Mouse (Mus musculus) stomach, embryonic 15.5 days (tissue): ENCODE data around the gene Ccdc3. TPM values are rescaled to one million over a fixed set of nuclear protein-coding genes. Genes with fewer than 3 reads are reported as not detected.

Experiments
- ATAC-seq: fragments of 200-750 bp; cut with Nextera tagmentation; 2 replicates; pipeline ENCODE4 v1.8.0; 2017; ENCODE audit warnings: low read depth, moderate number of reproducible peaks, moderate TSS enrichment; ENCODE audit not compliant: insufficient read depth, low FRiP score
- H3K27ac ChIP-seq: fragments of 300-500 bp; sonication (generic); 2 replicates; pipeline ENCODE4 v1.5.1; 2015; ENCODE audit warnings: mild to moderate bottlenecking, inconsistent platforms
- H3K27me3 ChIP-seq: fragments of 300-500 bp; sonication (generic); replicated peaks from 2 replicates; pipeline ENCODE4 v1.6.1; 2015; ENCODE audit warnings: inconsistent platforms
- H3K36me3 ChIP-seq: fragments of 300-500 bp; sonication (generic); 2 replicates; pipeline ENCODE4 v1.6.1; 2015; ENCODE audit warnings: inconsistent platforms
- H3K4me1 ChIP-seq: fragments of 300-500 bp; sonication (generic); 2 replicates; pipeline ENCODE4 v1.6.1; 2015; ENCODE audit warnings: inconsistent platforms
- H3K4me2 ChIP-seq: fragments of 300-500 bp; sonication (generic); 2 replicates; pipeline ENCODE4 v1.6.1; 2015; ENCODE audit warnings: mild to moderate bottlenecking, inconsistent platforms
- H3K4me3 ChIP-seq: fragments of 300-500 bp; sonication (generic); replicated peaks from 2 replicates; pipeline ENCODE4 v1.5.1; 2015; ENCODE audit warnings: inconsistent platforms
- H3K9ac ChIP-seq: fragments of 300-500 bp; sonication (generic); 2 replicates; pipeline ENCODE4 v1.6.1; 2015; ENCODE audit warnings: inconsistent platforms
- H3K9me3 ChIP-seq: fragments of 300-500 bp; sonication (generic); 2 replicates; pipeline ENCODE4 v1.6.1; 2016; ENCODE audit warnings: inconsistent platforms
- WGBS: fragments of 180-500 bp; shearing (Covaris S2); methylation state at CpG from one replicate; pipeline ENCODE4 v1.1.7; 2015; 5-methylcytosine and 5-hydroxymethylcytosine counted together
- polyA plus RNA-seq: library from polyadenylated mRNA; unstranded; fragments of >200 nt; fragmentation: Nextera tagmentation; extraction: Ambion mirVana; gene quantifications from 2 replicates; pipeline ENCODE4 v1.2.1, GENCODE M21; 2015

Gene Ccdc3
- polyA plus RNA-seq, 1 experiment from 2014 or later = 18.0 TPM

DNA sequence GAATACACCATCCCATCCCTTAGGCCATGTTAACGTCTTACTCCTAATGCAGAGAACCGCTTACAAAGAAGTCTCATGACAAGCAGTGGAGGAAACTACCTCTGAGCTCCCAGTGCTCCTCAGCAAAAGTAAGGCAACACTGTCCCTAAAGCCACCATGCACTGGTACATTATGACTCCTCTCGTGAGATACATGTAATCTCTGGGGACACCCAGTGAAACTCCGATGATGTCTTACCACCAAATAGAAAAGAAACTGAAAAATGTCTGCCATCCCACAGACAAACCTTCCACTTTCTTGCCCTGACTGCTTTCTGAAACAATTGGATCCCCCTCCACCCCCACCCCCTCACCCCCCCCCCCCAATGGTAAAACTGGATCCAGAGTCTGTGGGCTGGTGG is 54.6 kb downstream of the Ccdc3 start:
- no peaks in the 10 kb centered on the region for H3K27me3 ChIP-seq
- no peak for ATAC-seq
- H3K27ac ChIP-seq = no peak overlapping the region
- no peak overlapping the region for H3K9ac ChIP-seq
- H3K4me3 ChIP-seq = no peak overlapping the region
- no peak overlapping the region for H3K4me2 ChIP-seq
- no peaks in the 10 kb centered on the region for H3K36me3 ChIP-seq
- H3K9me3 ChIP-seq = no peaks in the 10 kb centered on the region
- WGBS = 89% methylated on average over 4 of the region's 4 CpGs
- H3K4me1 ChIP-seq = no peaks in the 10 kb centered on the region

DNA sequence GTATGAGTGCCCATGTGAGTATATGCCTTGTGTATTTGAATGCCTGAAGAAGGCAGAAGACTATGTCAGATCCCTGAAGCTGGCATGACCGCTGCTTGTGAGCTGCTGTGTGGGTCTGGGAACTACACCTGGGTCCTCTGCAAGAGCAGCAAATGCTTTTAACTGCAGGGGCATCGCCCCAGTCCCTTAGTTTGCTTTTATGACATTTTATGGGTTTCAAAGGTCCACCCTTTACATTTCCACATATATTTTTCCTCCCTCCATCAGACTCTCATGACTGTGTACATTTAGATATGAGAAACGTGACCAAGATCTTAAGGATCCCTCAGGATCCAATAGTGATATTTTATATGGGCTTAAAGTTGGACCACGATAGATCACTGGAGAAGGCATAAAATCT is 55.5 kb downstream of the Ccdc3 start:
- Histone ChIP-seq H3K9ac (no peak overlapping the region), H3K4me1 (no peaks in the 10 kb centered on the region), H3K4me2 (no peak overlapping the region), H3K4me3 (no peak overlapping the region), H3K36me3 (no peaks in the 10 kb centered on the region), H3K27ac (no peak overlapping the region), H3K27me3 (no peaks in the 10 kb centered on the region), H3K9me3 (no peaks in the 10 kb centered on the region)
- 70% methylated on average over 4 of the region's 4 CpGs for WGBS
- ATAC-seq = no peak

DNA sequence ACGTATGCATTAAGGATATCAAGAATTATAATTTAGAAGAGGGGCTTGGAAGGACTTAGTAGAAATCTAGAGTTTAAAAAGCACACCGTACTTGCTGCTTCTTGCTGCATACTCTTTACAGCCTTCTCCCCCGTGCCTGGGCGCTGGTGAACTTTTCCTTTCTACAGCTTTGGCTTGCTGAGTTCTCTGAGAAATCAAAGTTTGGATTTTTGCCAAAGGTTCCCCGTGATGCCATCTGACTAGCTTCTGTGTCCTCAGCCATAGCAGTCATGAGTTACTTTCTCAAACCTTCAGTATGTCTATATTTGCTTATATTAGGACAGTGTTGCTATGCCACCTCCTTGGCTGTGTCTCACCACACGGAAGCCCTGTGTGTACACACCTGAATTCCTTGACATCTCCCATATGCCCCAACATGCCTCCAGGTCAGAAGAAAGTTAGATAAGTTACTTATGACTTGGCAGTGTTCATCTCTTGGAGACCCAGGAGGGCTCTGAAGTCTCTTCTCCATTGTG is 57.2 kb downstream of the Ccdc3 start:
- H3K4me1 ChIP-seq = no peaks in the 10 kb centered on the region
- no peak overlapping the region for H3K27ac ChIP-seq
- ATAC-seq = peak; percentile 50; the same call in 1 of the 2 replicates
- H3K9me3 ChIP-seq = no peaks in the 10 kb centered on the region
- H3K9ac ChIP-seq = no peak overlapping the region
- no peaks in the 10 kb centered on the region for H3K27me3 ChIP-seq
- WGBS = 59% methylated on average over 6 of the region's 6 CpGs
- H3K36me3 ChIP-seq = no peaks in the 10 kb centered on the region
- no peak overlapping the region for H3K4me3 ChIP-seq
- no peak overlapping the region for H3K4me2 ChIP-seq

DNA sequence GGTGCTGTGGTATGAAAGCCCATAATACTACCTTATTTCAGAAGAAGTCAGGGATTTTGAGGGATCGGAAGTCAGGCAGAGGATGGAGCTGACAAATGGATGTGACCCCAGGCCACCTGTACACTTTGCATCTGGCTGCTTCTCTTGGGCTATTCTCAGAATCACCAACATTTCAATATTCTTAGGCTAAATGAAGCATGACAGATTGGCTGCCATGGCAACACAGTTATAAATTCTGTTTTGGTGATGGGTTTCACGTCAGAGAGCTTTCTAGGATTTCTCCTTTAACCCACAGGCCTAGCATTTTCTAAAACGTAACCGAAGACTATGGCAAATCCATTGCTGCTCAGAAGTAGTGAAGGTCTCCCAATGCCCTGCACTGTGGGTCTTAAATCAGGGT is 59.9 kb downstream of the Ccdc3 start:
- H3K4me2 ChIP-seq = no peak overlapping the region
- H3K4me1 ChIP-seq = no peaks in the 10 kb centered on the region
- H3K27ac ChIP-seq = no peak overlapping the region
- H3K9ac ChIP-seq = no peak overlapping the region
- H3K27me3 ChIP-seq = no peaks in the 10 kb centered on the region
- no peak overlapping the region for H3K4me3 ChIP-seq
- no peak for ATAC-seq
- H3K9me3 ChIP-seq = no peaks in the 10 kb centered on the region
- H3K36me3 ChIP-seq = no peaks in the 10 kb centered on the region
- 84% methylated on average over 4 of the region's 4 CpGs for WGBS

DNA sequence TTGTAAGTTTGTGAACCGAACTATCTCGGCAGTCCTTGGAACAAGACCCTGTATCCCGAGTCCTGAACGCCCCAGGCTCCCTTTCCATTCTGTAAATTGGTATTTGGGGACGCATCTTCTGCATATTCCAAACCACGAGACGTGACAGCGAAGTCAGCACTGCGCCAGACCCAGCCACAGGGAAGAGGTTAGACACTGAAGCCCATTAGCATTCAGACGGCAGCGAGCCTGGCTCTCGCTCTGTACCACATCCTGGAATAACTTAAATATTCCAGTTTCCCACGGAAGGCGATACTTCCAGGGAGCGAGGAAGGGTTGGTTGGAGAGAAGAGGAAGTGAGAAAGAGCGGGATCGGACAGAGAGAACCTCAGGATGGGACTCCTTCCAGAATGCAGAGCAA is 61.7 kb downstream of the Ccdc3 start:
- Histone ChIP-seq H3K9me3 (no peaks in the 10 kb centered on the region), H3K36me3 (no peaks in the 10 kb centered on the region), H3K27ac (no peak overlapping the region), H3K27me3 (no peaks in the 10 kb centered on the region), H3K4me2 (no peak overlapping the region), H3K9ac (no peak overlapping the region), H3K4me3 (no peak overlapping the region), H3K4me1 (no peaks in the 10 kb centered on the region)
- ATAC-seq = no peak
- 82% methylated on average over 17 of the region's 17 CpGs for WGBS

DNA sequence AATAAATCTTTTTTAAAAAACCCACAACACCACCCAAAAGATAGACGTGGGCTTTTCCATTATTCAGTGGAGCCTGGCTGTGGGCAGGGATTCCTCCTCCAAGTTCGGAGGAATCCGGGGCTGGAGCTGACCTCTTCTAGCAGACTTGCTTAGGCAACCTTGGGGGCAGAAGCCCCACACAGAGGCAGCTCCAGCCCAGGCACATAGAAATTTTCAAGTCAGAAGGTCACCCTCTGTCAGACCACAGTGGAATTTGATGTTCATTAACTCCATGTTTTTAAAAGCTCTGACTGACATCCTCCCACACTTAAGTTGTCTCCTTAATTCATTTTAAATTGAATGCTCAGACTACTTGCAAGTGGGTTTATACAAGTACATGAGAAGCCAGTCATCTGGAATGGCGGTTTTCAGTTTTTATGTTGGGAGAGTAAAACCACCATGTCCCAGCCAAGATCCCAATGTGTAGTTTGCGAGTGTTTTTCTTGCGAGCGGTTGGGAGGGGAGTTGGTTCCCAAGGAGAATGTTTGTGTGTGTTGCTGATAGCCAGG is 63.3 kb downstream of the Ccdc3 start:
- no peaks in the 10 kb centered on the region for H3K9me3 ChIP-seq
- ATAC-seq = no peak
- no peaks in the 10 kb centered on the region for H3K36me3 ChIP-seq
- 68% methylated on average over 7 of the region's 7 CpGs for WGBS
- no peak overlapping the region for H3K27ac ChIP-seq
- H3K4me3 ChIP-seq = no peak overlapping the region
- H3K4me1 ChIP-seq = no peaks in the 10 kb centered on the region
- no peak overlapping the region for H3K4me2 ChIP-seq
- no peaks in the 10 kb centered on the region for H3K27me3 ChIP-seq
- H3K9ac ChIP-seq = no peak overlapping the region

DNA sequence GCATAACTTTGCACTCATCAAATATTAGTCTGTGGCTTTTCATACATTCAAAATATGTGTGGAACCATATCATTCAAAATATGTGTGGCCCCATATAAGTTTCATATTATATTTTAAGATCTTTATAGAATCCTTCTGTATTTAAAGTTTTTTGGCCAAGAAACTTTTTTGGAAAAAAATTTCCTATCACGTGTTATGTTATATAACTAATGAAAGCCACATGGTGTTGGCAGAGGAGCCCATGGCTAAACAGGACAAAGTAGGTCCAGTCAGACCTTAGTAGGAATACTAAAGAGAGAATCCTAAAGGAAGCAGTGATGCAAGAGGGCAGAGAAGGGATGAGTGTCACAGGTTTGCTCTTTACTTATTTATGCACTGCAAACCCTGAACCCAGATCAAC is 65.6 kb downstream of the Ccdc3 start:
- H3K4me2 ChIP-seq = no peak overlapping the region
- H3K4me1 ChIP-seq = no peaks in the 10 kb centered on the region
- H3K9ac ChIP-seq = no peak overlapping the region
- no peaks in the 10 kb centered on the region for H3K36me3 ChIP-seq
- no peaks in the 10 kb centered on the region for H3K9me3 ChIP-seq
- 78% methylated on average over 1 of the region's 1 CpGs for WGBS
- no peaks in the 10 kb centered on the region for H3K27me3 ChIP-seq
- no peak for ATAC-seq
- no peak overlapping the region for H3K4me3 ChIP-seq
- H3K27ac ChIP-seq = no peak overlapping the region

DNA sequence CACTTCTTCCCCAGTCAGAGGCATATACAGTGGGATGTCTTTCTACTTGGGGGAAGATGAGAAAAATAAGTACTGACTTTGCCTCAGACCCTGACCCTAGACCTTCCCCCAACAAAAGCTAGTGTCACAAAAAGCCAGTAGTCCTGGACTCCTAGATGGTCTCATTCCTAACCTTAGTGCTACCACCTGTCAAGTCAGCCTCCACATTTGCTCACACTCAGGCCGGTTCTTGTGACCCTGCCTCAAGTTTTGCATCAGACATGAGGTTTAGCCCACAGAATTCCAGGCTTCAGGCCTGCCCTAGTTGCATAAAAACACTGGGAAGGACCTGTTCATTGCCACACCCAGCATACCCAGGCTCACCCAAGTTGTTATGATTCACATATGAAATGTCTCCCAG is 67.4 kb downstream of the Ccdc3 start:
- H3K9ac ChIP-seq = no peak overlapping the region
- no peaks in the 10 kb centered on the region for H3K27me3 ChIP-seq
- no peak overlapping the region for H3K4me2 ChIP-seq
- H3K4me1 ChIP-seq = no peaks in the 10 kb centered on the region
- no peaks in the 10 kb centered on the region for H3K9me3 ChIP-seq
- no peak overlapping the region for H3K4me3 ChIP-seq
- no peak overlapping the region for H3K27ac ChIP-seq
- ATAC-seq = no peak
- 78% methylated on average over 1 of the region's 1 CpGs for WGBS
- H3K36me3 ChIP-seq = no peaks in the 10 kb centered on the region

DNA sequence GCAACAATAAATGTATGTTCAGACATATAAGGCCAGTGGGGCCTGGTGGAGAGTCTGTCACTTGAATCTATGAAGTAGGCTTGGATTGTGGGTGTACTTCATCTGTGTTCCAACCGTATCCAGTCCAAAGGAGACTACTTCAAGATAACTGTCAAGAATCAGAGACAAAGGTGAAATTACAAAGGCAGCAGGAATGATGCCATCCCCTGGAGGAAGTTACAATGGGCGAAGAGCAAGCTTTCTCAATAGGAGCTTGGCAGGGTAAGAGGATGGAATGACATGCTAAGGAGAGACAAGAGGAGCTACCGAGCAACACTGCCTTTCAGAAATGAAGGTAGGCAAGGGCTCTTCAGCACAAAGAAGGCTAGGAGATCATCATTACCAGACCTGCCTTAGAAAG is 69.1 kb downstream of the Ccdc3 start:
- H3K4me3 ChIP-seq = no peak overlapping the region

DNA sequence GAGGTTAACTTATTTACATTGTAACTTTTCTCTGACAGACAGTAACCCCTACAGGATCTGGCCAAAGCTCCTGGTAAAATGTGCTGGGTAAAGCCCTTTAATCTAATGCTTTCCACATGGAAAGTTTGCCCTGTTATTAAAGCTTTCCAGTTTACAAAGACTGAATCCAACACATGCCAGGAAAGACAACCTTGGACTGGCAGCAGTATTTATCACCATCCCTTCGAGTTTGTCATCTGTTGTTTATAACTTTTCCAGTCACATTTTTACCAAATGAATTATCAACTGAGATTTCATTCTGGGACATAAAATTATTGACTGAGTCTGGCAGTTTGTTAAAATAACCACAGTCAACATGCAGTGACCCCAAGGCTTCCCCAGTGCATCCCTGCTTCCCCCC is 77.0 kb downstream of the Ccdc3 start:
- H3K27me3 ChIP-seq = no peaks in the 10 kb centered on the region
- H3K36me3 ChIP-seq = no peaks in the 10 kb centered on the region
- 33% methylated on average over 1 of the region's 1 CpGs for WGBS
- no peaks in the 10 kb centered on the region for H3K9me3 ChIP-seq
- no peak overlapping the region for H3K4me2 ChIP-seq
- H3K4me1 ChIP-seq = no peaks in the 10 kb centered on the region
- H3K27ac ChIP-seq = no peak overlapping the region
- no peak overlapping the region for H3K4me3 ChIP-seq
- H3K9ac ChIP-seq = no peak overlapping the region
- no peak for ATAC-seq

More for the DNA sequence above, 69.1 kb downstream of the Ccdc3 start:
- no peaks in the 10 kb centered on the region for H3K36me3 ChIP-seq
- no peaks in the 10 kb centered on the region for H3K9me3 ChIP-seq
- H3K4me2 ChIP-seq = no peak overlapping the region
- no peak for ATAC-seq
- no peaks in the 10 kb centered on the region for H3K4me1 ChIP-seq
- 86% methylated on average over 3 of the region's 3 CpGs for WGBS
- no peak overlapping the region for H3K27ac ChIP-seq
- no peaks in the 10 kb centered on the region for H3K27me3 ChIP-seq
- H3K9ac ChIP-seq = no peak overlapping the region

DNA sequence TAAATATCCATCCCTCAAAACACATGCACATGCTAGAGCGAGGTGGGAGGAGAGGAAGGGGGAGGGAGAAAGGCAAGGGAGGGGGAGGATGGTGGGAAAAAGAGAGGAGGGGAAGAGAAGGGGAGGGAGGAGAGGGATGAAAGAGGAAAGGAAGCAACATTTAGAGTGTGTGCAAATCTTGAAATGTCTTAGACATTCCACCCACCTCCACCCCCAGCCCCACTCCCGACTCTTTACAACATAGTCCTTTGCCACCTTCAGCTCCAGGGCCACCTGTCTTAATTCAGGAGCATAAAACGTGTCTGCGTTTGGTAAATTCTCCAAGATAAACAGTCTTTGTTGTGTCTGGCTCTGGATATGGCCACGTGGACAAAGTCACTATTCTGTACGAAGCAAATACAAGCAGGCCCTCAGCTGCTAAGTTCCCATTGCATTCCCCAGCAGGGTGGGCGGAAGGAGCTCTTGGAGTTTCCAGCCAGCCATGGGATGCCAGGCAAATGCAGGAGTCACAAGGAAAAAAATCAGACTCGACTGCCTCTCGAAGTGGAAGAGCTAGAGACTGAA is 77.8 kb downstream of the Ccdc3 start:
- 59% methylated on average over 9 of the region's 9 CpGs for WGBS
- H3K27me3 ChIP-seq = no peaks in the 10 kb centered on the region
- H3K4me1 ChIP-seq = no peaks in the 10 kb centered on the region
- H3K9me3 ChIP-seq = no peaks in the 10 kb centered on the region
- no peak overlapping the region for H3K27ac ChIP-seq
- no peaks in the 10 kb centered on the region for H3K36me3 ChIP-seq
- no peak overlapping the region for H3K9ac ChIP-seq
- H3K4me2 ChIP-seq = no peak overlapping the region
- H3K4me3 ChIP-seq = no peak overlapping the region
- ATAC-seq = no peak

DNA sequence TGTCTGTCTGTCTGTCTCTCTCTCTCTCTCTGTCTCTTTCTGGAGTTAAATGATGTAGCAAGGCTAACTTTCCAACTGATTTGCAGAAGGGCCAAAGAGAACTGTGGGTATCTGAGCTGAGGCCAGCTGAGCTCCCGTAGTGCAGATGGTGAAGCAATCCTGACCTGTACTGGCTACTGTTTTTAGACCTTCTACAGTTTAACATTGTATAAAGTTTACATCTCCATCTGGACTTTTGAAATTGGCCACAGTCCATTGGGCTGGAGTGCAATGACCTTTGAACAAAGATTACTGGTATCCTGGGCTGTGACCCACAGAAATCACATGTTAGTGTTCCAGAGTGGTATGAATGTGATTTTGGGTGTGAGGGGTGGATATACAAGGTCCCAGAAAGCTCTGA is 81.6 kb downstream of the Ccdc3 start:
- WGBS = 71% methylated on average over 1 of the region's 1 CpGs
- Histone ChIP-seq H3K36me3 (no peaks in the 10 kb centered on the region), H3K27ac (no peak overlapping the region), H3K4me3 (no peak overlapping the region), H3K4me2 (no peak overlapping the region), H3K9me3 (no peaks in the 10 kb centered on the region), H3K9ac (no peak overlapping the region), H3K27me3 (no peaks in the 10 kb centered on the region), H3K4me1 (no peaks in the 10 kb centered on the region)
- ATAC-seq = no peak
